Mouse (Mus musculus): ENCODE measurements around the gene Ccdc33.

Gene Ccdc33

GRCm38 (mm10) chr9:58129508-58129907 lies 10.9 kb upstream of the Ccdc33 start:
- DNase-seq (ENCODE audit: low spot score), result no peak

- DNase-seq (ENCODE audit: low spot score), result no peak
Measured at GRCm38 (mm10) chr9:58128926-58129413, 10.3 kb upstream of the Ccdc33 start.

DNA sequence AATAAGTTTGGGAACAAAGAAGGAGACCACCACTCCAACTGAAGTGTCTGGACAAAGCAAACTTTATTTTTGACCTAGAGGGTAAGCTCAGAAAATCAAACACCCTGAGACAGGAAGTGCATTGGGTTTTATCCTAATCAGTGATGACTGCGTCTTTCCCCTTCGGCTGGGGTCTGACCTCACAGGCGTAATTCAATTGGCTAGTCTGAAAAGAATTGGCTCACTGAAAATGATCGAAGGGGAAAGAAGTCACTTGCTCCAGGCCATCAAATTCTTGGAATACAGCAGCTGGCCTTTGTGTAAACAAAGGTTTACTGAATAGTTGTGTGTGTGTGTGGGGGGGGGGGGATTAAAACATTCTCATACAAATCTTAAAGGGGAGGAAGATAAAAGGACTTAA lies 7.2 kb upstream of the Ccdc33 start:
- no peak for DNase-seq (ENCODE audit: low spot score)

DNA sequence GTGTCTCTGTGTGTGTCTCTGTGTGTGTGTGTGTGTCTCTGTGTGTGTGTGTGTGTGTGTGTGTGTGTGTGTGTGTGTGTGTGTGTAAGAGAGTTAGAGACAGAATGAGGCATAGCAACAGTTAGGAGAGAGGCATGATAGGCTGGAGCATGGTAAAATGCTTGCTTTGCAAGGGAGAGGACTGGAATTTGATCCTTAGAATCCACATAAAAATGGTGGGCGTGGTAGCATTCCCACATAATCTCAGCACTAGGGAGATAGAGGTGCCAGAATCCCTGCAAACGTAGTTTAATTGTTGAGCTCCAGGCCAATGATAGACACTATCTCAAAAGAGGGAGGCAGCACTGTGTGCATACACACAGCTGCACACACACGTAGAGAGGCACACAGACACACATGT lies 6.5 kb upstream of the Ccdc33 start:
- DNase-seq (ENCODE audit: low spot score), result no peak

- DNase-seq (ENCODE audit: low spot score), result no peak
Measured at GRCm38 (mm10) chr9:58116024-58116651, 2.5 kb downstream of the Ccdc33 start.

- no peak for DNase-seq (ENCODE audit: low spot score)
Measured at GRCm38 (mm10) chr9:58115297-58115925, 3.2 kb downstream of the Ccdc33 start.

DNA sequence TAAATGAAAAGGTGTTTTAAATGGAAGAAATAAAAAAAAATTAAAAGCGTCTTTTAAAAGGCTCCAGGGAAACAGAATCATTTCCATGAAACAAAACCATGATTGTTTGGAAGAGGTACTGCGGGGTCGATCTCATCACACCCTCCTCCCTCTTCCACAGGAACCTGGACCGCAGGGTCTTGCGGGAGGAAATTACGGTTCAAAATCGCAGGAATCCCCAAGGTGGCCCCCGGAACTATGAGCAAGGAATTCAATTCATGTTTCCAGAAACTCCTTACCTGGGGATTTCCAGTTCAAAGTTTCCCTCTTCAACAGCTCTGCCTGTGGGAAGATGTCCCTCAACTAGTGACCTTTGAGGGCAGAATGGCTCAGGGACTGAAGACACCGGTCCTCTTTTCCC lies 4.6 kb downstream of the Ccdc33 start:
- DNase-seq (ENCODE audit: low spot score), result no peak

GRCm38 (mm10) chr9:58113279-58113884 lies 5.2 kb downstream of the Ccdc33 start:
- DNase-seq (ENCODE audit: low spot score), result no peak

DNA sequence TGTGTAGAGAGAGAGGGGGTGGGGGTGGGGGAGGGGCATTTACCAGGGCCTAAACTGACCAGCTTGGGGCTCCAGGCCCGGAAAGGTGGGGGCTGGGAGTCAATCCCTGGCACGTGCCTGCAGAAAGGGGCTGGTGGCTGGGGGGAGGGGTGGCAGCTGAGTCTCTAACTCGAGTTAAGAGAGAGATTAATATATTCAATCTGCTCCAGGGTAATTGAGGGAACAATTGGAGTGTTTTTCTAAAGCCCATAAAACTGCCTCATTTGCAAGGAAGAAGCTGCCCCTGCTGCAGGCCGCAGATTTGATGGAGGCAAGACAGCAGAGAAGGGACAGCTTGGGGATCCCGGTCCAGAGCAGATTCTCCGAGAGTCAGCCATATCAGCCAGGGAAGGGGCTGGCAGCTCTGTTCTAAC lies 5.8 kb downstream of the Ccdc33 start:
- DNase-seq (ENCODE audit: low spot score), result no peak

DNA sequence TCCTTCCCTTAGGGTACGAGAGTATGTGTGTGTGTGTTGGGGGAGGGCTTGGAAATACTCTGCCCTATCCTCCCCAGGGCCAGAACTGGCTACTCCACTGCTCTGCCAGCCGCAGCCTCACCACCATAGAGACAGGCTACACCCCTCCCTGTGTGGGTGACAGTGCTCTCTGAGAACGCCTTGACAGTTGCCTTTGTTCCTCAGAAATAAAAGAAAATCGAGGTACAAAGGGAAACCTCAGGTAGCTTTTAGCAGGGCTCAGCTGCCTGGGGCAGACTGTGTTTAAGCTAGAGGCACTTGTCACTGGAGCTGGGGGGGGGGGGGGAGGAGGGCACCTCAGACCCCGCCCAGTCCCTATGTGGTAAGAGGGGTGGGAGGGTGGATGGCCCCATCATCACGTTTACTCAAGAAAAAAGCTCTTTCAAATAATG lies 6.3 kb downstream of the Ccdc33 start:
- DNase-seq (ENCODE audit: low spot score), result no peak

- DNase-seq (ENCODE audit: low spot score), result no peak
Measured at GRCm38 (mm10) chr9:58111431-58111830, 7.2 kb downstream of the Ccdc33 start.

- DNase-seq (ENCODE audit: low spot score), result no peak
Measured at GRCm38 (mm10) chr9:58110787-58111186, 7.8 kb downstream of the Ccdc33 start.

GRCm38 (mm10) chr9:58107494-58107893 lies 11.1 kb downstream of the Ccdc33 start:
- no peak for DNase-seq (ENCODE audit: low spot score)

GRCm38 (mm10) chr9:58105595-58106169 lies 12.9 kb downstream of the Ccdc33 start:
- no peak for DNase-seq (ENCODE audit: low spot score)

GRCm38 (mm10) chr9:58103647-58104046 lies 15.0 kb downstream of the Ccdc33 start:
- no peak for DNase-seq (ENCODE audit: low spot score)

DNA sequence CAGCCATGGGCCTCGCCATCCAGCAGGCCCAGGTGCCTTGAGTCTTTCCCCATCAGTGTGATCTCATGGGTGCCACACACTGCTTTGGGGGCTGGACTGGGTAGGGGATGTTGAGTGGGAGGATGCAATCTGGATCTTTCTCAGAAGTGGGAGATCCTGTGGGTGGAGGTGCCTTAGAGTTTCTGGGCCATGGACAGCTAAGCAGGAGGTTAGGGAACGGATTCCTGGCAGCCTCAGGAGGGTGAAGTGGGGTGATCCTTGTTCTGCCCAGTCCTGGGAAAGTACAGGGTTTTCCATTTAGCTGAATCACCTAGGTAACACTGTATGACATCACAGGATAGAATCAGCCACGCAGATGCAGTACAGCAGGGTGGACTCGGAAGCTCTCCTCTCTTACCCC lies 16.6 kb downstream of the Ccdc33 start:
- DNase-seq (ENCODE audit: low spot score), result no peak

DNA sequence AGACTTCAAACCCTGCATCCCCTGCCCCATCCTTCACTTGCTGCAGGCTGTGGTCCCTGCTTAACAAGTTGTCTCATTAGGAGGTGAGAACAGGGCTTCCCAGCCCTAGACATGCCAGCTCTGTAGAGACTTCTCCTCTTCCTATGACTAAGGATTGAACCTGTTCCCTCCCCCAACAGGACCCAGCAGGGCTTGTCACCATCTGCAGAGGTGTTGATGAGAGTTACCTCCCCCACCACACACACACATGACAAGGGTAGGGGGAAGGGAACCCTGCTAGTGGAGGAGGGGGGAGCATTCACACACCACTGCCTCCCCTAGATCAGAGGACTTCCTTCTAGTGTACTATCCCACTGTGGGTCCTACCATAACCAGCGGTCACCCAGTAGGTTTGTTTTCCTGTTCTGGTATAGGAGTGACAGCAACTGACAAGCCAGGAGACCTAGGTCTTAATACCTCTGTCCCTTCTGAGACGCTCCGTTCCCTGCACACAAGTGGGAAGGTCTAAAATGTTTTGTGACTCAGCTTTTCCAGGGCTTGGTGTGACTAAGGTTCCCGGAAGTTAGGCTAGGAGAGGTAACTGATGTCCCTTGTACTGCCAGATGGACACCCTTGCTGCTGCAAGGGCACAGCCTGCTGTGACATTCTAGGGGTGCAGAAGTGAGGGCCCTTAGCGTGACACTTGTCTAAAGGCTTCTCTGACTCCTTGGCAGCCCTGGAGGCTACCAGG lies 18.6 kb downstream of the Ccdc33 start:
- no peak for DNase-seq (ENCODE audit: low spot score)

- DNase-seq (ENCODE audit: low spot score), result no peak
Measured at GRCm38 (mm10) chr9:58096629-58097301, 21.9 kb downstream of the Ccdc33 start.

- no peak for DNase-seq (ENCODE audit: low spot score)
Measured at GRCm38 (mm10) chr9:58095977-58096376, 22.6 kb downstream of the Ccdc33 start.

DNA sequence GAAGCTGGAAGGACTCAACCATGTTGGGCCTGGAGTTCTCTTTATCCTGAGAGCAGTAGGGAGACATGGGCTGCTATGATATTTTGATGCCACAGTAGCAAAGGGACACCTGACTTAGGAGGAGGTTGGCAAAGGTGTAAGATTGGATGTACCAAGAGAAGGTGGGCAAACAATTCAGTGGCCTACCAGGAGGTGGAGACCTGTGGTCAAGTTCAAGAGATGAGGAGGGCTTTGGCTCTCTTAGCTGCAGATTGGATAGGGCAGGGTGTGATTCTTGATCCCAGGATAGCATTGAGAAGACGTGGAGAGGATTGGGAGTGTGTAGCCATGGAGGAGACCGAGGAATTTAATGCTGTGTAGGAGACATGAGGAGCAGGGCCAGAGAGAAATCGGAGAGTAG lies 24.8 kb downstream of the Ccdc33 start:
- DNase-seq (ENCODE audit: low spot score), result no peak

DNA sequence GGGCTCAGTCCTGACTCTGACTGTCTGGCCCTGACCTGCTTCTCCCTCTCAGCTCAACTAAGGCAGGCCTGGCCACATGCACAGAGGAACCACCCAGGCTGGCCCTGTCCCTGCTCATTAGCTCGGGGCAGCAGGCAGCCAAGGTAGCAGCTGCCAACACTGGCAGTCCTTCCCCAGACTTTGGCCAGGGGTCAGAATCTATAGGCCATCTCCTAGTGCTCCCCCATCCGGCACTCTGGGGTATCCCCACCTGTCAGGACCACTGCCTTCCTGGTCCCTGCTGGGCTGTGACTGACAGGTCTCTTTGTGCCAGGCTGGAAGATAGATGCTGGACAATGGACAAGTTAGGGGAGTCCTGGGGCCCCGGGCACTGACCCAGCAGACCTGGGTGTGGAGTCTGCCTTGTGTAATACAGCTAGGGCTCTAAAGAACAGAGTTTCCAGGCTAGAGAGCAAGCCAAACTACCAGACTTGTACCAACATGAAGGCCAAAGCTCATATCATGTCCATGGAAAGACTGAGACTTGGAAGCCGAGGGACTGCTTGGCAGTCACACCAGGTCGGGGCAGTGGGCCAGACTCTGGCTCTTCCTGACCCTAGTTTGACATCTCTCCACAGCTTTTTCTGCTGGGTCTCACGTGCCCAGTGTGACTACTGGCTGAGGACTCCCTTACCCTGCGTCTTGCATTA lies 25.9 kb downstream of the Ccdc33 start:
- DNase-seq (ENCODE audit: low spot score), result no peak

Measured in spleen, adult 12 weeks (tissue).